Mouse (Mus musculus) layer of hippocampus, adult 8-10 months (tissue): ENCODE results near the gene Cald1. TPM values are rescaled to one million over a fixed set of nuclear protein-coding genes. Genes with fewer than 3 reads are reported as not detected.
A peak's percentile ranks its signal among the peaks of the same experiment; 100 is the strongest.

ENCODE experiments used
- DNase-seq, 2 experiments: peaks; one replicate each; pipeline ENCODE4 v3.0.0; 2022; ENCODE audit warnings: low spot score in 2 of 2
- total RNA-seq, 4 experiments: library from RNA; stranded (reverse); gene quantifications; 2 replicates each; pipeline ENCODE4 v1.2.4; 2022

Gene Cald1
- total RNA-seq, 4 experiments from 2014 or later: 28.3 to 38.6 (median 29.0) TPM

GRCm38 (mm10) chr6:34751625-34752024 is 153.3 kb downstream of the Cald1 start:
- DNase-seq: no peak

- DNase-seq: peak; percentile 48 to 64
Observed at GRCm38 (mm10) chr6:34754448-34754847, 156.1 kb downstream of the Cald1 start.

- no peak for DNase-seq
Observed at GRCm38 (mm10) chr6:34758340-34758739, 160.0 kb downstream of the Cald1 start.

GRCm38 (mm10) chr6:34760023-34760422 is 161.7 kb downstream of the Cald1 start:
- peak in 1 of 2 experiments; percentile 38 for DNase-seq

GRCm38 (mm10) chr6:34765721-34766120 is 167.4 kb downstream of the Cald1 start:
- DNase-seq: no peak

- DNase-seq: no peak
Observed at GRCm38 (mm10) chr6:34769984-34770383, 171.7 kb downstream of the Cald1 start.

GRCm38 (mm10) chr6:34770491-34770890 is 172.2 kb downstream of the Cald1 start:
- no peak for DNase-seq

GRCm38 (mm10) chr6:34776396-34776795 is 178.1 kb downstream of the Cald1 start:
- DNase-seq: no peak

- no peak for DNase-seq
Observed at GRCm38 (mm10) chr6:34777094-34777493, 178.8 kb downstream of the Cald1 start.

GRCm38 (mm10) chr6:34777981-34778668 is 179.8 kb downstream of the Cald1 start:
- DNase-seq: no peak

- peak; percentile 91 to 92 for DNase-seq
Observed at GRCm38 (mm10) chr6:34780231-34780942, 182.1 kb downstream of the Cald1 start, which contains the start of gene Agbl3. Gene Agbl3, plus strand, starts transcription at chr6:34780432.

- DNase-seq: no peak
Observed at GRCm38 (mm10) chr6:34780943-34781289, 182.6 kb downstream of the Cald1 start.

- no peak for DNase-seq
Observed at GRCm38 (mm10) chr6:34782493-34782892, 184.2 kb downstream of the Cald1 start.

GRCm38 (mm10) chr6:34796881-34797280 is 198.6 kb downstream of the Cald1 start:
- DNase-seq: no peak

- no peak for DNase-seq
Observed at GRCm38 (mm10) chr6:34797887-34798286, 199.6 kb downstream of the Cald1 start.

- no peak for DNase-seq
Observed at GRCm38 (mm10) chr6:34805582-34805981, 207.3 kb downstream of the Cald1 start.

- DNase-seq: no peak
Observed at GRCm38 (mm10) chr6:34810651-34811050, 212.4 kb downstream of the Cald1 start.

GRCm38 (mm10) chr6:34824406-34824805 is 226.1 kb downstream of the Cald1 start:
- peak in 1 of 2 experiments; percentile 14 for DNase-seq

Other genes starting within 250 kb of the Cald1 start
- 1 to 10 TPM in 2 of 4 experiments, under 1 TPM in 2; 0.35 to 3.3 (median 1.4) TPM for gene Akr1b8, start 244.4 kb upstream of the Cald1 start, total RNA-seq
- gene Akr1b10, start 214.3 kb upstream of the Cald1 start, total RNA-seq: 10 to 100 TPM; 27.6 to 30.6 (median 29.2) TPM
- gene Akr1b7, start 186.2 kb upstream of the Cald1 start, total RNA-seq: 1 to 10 TPM in 2 of 4 experiments, under 1 TPM in 1, not detected in 1; 0.50 to 1.3 (median 1.1) TPM
- gene Bpgm, start 122.3 kb upstream of the Cald1 start, total RNA-seq: 10 to 100 TPM; 63.6 to 68.3 (median 66.9) TPM
- gene Agbl3, start 181.9 kb downstream of the Cald1 start, total RNA-seq: 10 to 100 TPM; 13.7 to 14.7 (median 14.2) TPM